Mouse (Mus musculus) ES-Bruce4 (cell line): Measurements from ENCODE around the gene Slc2a6. TPM values are rescaled to one million over a fixed set of nuclear protein-coding genes. Genes with fewer than 3 reads are reported as not detected.

Source experiments
- H3K27ac ChIP-seq: 2 replicates; pipeline ENCODE4 v1.5.1; 2012; ENCODE audit warnings: low read length, inconsistent platforms; ENCODE audit not compliant: insufficient read depth
- H3K27me3 ChIP-seq: 2 replicates; pipeline ENCODE4 v1.6.1; 2012; ENCODE audit warnings: mild to moderate bottlenecking, low read length, inconsistent platforms; ENCODE audit not compliant: control insufficient read depth, poor library complexity, insufficient read depth, severe bottlenecking
- H3K36me3 ChIP-seq: 2 replicates; pipeline ENCODE4 v1.6.1; 2012; ENCODE audit warnings: inconsistent platforms, mild to moderate bottlenecking, low read length, moderate library complexity; ENCODE audit not compliant: control insufficient read depth, poor library complexity, insufficient read depth, severe bottlenecking
- H3K4me1 ChIP-seq: one replicate; pipeline ENCODE4 v1.8.1; 2011; ENCODE audit warnings: low read length; ENCODE audit not compliant: control insufficient read depth, insufficient read depth
- H3K4me3 ChIP-seq: 2 replicates; pipeline ENCODE4 v1.5.1; 2011; ENCODE audit warnings: low read depth, mild to moderate bottlenecking, low read length
- H3K9ac ChIP-seq: 2 replicates; pipeline ENCODE4 v1.6.1; 2012; ENCODE audit warnings: low read depth, mild to moderate bottlenecking, inconsistent platforms; ENCODE audit not compliant: poor library complexity, severe bottlenecking
- H3K9me3 ChIP-seq: replicated peaks from 2 replicates; pipeline ENCODE4 v1.6.1; 2012; ENCODE audit warnings: mild to moderate bottlenecking, low read length, inconsistent platforms; ENCODE audit not compliant: control insufficient read depth, poor library complexity, insufficient read depth, severe bottlenecking
- CTCF ChIP-seq: IDR thresholded peaks from one replicate; pipeline ENCODE4 v1.8.1; 2011; ENCODE audit warnings: low read depth, low read length
- EP300 ChIP-seq: IDR thresholded peaks from 2 replicates; pipeline ENCODE4 v1.6.1; 2011; ENCODE audit warnings: low read depth, low read length; ENCODE audit not compliant: insufficient read depth
- POLR2A ChIP-seq: IDR thresholded peaks from one replicate; pipeline ENCODE4 v1.8.1; 2011; ENCODE audit warnings: low read length; ENCODE audit not compliant: insufficient read depth
- polyA plus RNA-seq: library from polyadenylated mRNA; stranded (reverse); fragments of >200 nt; gene quantifications from 2 replicates; pipeline ENCODE4 v1.2.4, GENCODE M21; 2011; ENCODE audit warnings: low read depth; ENCODE audit not compliant: missing spikeins, insufficient read depth, insufficient read length

Slc2a6 gene
- polyA plus RNA-seq, 1 experiment: 3.9 TPM

GRCm38 (mm10) chr2:26997993-26998392 lies 29.8 kb downstream of the Slc2a6 start:
- Histone ChIP-seq H3K36me3 (no peaks in the 10 kb centered on the region), H3K9me3 (no peaks in the 10 kb centered on the region), H3K27me3 (no peaks in the 10 kb centered on the region), H3K4me3 (no peak overlapping the region), H3K9ac (no peak overlapping the region), H3K4me1 (no peaks in the 10 kb centered on the region), H3K27ac (no peak overlapping the region)
- TF ChIP-seq EP300: no peak
- TF ChIP-seq POLR2A: no peak
- TF ChIP-seq CTCF: no peak

- Histone ChIP-seq H3K9ac (no peak overlapping the region), H3K9me3 (no peaks in the 10 kb centered on the region), H3K36me3 (no peaks in the 10 kb centered on the region), H3K4me3 (no peak overlapping the region), H3K27me3 (no peaks in the 10 kb centered on the region), H3K4me1 (no peaks in the 10 kb centered on the region), H3K27ac (no peak overlapping the region)
- TF ChIP-seq CTCF: no peak
- no peak for TF ChIP-seq EP300
- TF ChIP-seq POLR2A: no peak
Measured at GRCm38 (mm10) chr2:26997498-26997897, 30.3 kb downstream of the Slc2a6 start.

- no peaks in the 10 kb centered on the region for H3K36me3 ChIP-seq
- no peak overlapping the region for H3K27ac ChIP-seq
- TF ChIP-seq EP300: no peak
- no peak for TF ChIP-seq POLR2A
- H3K27me3 ChIP-seq: no peaks in the 10 kb centered on the region
- H3K4me1 ChIP-seq: no peaks in the 10 kb centered on the region
- no peak overlapping the region for H3K9ac ChIP-seq
- no peaks in the 10 kb centered on the region for H3K9me3 ChIP-seq
- no peak overlapping the region for H3K4me3 ChIP-seq
Measured at GRCm38 (mm10) chr2:26993936-26994335, 33.9 kb downstream of the Slc2a6 start.

- Histone ChIP-seq H3K9me3 (no peaks in the 10 kb centered on the region), H3K27ac (no peak overlapping the region), H3K27me3 (no peaks in the 10 kb centered on the region), H3K4me3 (no peak overlapping the region), H3K36me3 (no peaks in the 10 kb centered on the region), H3K4me1 (no peaks in the 10 kb centered on the region), H3K9ac (no peak overlapping the region)
- TF ChIP-seq CTCF (no peak), POLR2A (no peak), EP300 (no peak)
Measured at GRCm38 (mm10) chr2:26984640-26985039, 43.2 kb downstream of the Slc2a6 start.

GRCm38 (mm10) chr2:26984179-26984578 lies 43.6 kb downstream of the Slc2a6 start:
- Histone ChIP-seq H3K9ac (no peak overlapping the region), H3K27me3 (no peaks in the 10 kb centered on the region), H3K27ac (no peak overlapping the region), H3K9me3 (no peaks in the 10 kb centered on the region), H3K4me3 (no peak overlapping the region), H3K4me1 (no peaks in the 10 kb centered on the region), H3K36me3 (no peaks in the 10 kb centered on the region)
- TF ChIP-seq POLR2A: no peak
- TF ChIP-seq EP300: no peak
- no peak for TF ChIP-seq CTCF

DNA sequence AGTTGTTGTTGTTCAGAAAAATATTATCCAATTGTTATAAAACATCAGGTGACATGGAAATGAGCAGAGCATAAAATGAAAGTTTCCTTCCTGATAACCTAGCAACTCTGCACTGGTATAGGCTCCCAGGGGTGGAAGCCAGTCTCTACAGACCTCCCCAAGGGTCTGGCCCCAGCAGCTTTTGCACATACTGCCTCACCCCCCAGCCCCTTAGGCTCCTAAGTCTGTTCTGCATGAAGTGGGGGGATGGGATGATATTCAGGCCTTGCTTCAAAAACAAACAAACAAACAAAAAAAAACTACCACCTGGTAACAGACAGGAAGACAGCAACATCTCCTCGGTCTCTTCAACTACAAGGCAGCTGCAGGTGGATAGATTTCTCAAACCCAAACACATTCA lies 47.4 kb downstream of the Slc2a6 start:
- H3K27me3 ChIP-seq: no peaks in the 10 kb centered on the region
- H3K9ac ChIP-seq: no peak overlapping the region
- TF ChIP-seq POLR2A (no peak), CTCF (no peak), EP300 (no peak)
- H3K36me3 ChIP-seq: no peaks in the 10 kb centered on the region
- no peak overlapping the region for H3K4me3 ChIP-seq
- H3K9me3 ChIP-seq: no peaks in the 10 kb centered on the region
- no peak overlapping the region for H3K27ac ChIP-seq
- H3K4me1 ChIP-seq: no peaks in the 10 kb centered on the region
